Mouse (Mus musculus): ENCODE data around the gene Olfr723.
"Not testable (repeated sequence)": the region's sequence is repeated elsewhere in the genome, so short reads cannot be mapped to it uniquely, and the experiment has no call there.

Gene Olfr723

GRCm38 (mm10) chr14:49931687-49932086 lies at the start of gene Olfr723:
TSS of gene Olfr723 (minus strand) at chr14:49931787.
- in situ Hi-C loops (cut with MboI): not testable (repeated sequence)

GRCm38 (mm10) chr14:49963174-49963573 lies 31.6 kb upstream of the Olfr723 start, which contains the start of gene Olfr724:
TSS of gene Olfr724 (minus strand) at chr14:49963274.
- in situ Hi-C loops (cut with MboI): not testable (repeated sequence)

DNA sequence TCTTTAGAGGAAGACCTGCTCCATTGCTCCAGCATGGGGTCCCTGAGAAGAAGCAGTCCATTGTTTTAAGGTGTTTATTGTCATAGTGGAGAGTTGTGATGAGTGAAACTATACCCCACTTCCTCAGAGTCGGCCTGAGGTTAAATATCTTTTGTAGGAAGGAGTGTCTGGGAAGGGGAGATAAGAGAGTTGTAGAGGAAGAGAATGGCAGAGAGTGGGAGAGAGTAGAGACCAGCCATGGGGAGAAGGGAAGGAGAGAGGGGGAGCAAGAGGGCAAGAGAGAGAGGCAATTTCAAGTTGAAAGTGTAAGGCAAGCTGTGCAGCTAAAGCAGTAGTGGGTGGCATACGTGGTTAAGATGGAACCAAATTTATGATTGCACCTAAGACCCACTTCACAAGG lies 24.3 kb upstream of the Olfr723 start:
- in situ Hi-C loops (cut with MboI): no loop called here

GRCm38 (mm10) chr14:49901899-49902298 lies 29.7 kb downstream of the Olfr723 start, which contains the start of gene Olfr722:
TSS of gene Olfr722 (minus strand) at chr14:49901999.
- in situ Hi-C loops (cut with MboI): no loop called here
